Mouse (Mus musculus): ENCODE data around the gene Tet3. TPM values are rescaled to one million over a fixed set of nuclear protein-coding genes. Genes with fewer than 3 reads are reported as not detected.

Gene Tet3
- total RNA-seq, 4 experiments from 2014 or later = 53.5 to 65.9 (median 58.5) TPM

DNA sequence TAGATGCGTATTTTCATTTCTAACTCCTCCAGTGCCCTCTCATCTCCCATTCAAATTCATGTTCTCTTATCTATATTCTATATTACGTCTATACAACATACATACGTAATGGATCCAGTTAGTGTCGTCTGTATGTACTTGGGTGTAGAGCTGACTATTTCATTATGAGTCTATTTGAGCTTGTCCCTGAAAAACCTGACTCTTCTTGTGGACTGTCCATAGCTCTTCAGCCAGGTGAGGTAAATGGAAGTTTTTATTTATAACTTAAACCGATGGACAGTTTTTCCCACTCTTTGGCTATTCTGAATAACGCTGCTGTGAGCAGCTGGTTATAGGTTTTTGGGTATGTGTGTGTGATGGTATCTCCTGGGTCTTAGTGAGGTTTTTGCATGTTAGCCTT, 132.1 kb downstream of the Tet3 start:
- DNase-seq (ENCODE audit: low spot score in 2 of 2) = no peak

DNA sequence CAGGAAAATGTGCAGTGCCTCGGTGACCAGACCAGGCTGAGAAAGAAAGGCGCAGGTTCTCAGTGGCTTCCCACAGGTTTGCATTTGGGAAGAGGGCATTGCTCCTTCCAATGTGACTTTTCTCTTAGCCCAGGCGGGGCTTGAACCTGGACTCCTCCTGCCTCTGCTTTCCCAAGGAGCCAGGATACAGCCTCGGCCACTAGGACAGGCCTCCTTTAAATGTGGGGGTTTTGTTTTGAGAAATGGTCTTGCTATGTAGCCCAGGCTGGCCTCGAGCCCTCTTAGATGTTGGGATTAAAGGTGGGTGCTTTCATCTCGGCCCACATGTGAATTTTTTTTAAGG, 132.5 kb downstream of the Tet3 start:
- no peak for DNase-seq (ENCODE audit: low spot score in 2 of 2)

DNA sequence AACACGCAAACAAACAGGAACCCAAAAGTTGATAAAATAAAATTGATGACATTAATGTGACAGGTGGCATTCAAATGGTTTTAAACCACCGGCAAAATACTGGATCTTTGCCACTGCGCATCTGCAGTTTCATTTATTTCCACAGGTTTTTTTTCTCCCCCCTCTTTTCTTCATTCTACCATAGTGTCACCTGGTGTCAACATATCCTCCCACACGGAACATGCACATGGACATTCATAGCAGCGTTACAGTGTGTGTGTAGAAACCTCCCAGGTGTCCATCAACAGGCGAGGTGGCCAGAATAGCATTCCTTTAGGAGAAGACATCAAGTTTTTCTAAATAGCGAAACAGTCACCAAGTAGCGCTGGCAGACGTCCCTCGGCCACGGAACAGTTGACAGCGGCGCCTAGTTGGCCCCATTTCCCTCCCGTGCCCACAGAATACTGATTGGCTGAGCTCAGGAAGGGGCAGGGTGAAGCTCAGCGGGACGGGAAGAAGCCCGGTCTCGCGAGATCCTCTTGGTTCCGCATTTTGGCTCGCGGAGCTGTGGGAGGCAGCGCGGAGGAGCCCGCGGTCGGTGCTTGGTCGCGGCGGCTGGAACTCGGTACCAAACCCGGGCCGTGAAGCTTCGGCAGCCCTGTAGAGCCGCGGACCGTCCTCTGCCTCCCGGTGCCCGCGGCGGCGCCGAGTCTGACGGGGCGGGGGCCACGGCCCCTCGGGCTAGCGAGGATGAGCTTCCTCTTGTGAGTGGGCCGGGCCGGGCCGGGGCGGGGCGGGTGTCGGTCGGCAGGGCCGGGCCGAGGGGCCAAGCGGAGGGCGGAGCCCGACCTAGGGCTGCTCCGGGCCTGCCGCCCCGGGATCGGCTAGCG, 133.1 kb downstream of the Tet3 start, which contains the start of the genes Mthfd2 and Mob1a:
TSS of gene Mthfd2 (minus strand) at position 384 of the 869 bp plus-strand sequence.
TSS of gene Mob1a (plus strand) at position 492 of the 869 bp plus-strand sequence.
- peak; percentile 93 to 94 for DNase-seq (ENCODE audit: low spot score in 2 of 2)

DNA sequence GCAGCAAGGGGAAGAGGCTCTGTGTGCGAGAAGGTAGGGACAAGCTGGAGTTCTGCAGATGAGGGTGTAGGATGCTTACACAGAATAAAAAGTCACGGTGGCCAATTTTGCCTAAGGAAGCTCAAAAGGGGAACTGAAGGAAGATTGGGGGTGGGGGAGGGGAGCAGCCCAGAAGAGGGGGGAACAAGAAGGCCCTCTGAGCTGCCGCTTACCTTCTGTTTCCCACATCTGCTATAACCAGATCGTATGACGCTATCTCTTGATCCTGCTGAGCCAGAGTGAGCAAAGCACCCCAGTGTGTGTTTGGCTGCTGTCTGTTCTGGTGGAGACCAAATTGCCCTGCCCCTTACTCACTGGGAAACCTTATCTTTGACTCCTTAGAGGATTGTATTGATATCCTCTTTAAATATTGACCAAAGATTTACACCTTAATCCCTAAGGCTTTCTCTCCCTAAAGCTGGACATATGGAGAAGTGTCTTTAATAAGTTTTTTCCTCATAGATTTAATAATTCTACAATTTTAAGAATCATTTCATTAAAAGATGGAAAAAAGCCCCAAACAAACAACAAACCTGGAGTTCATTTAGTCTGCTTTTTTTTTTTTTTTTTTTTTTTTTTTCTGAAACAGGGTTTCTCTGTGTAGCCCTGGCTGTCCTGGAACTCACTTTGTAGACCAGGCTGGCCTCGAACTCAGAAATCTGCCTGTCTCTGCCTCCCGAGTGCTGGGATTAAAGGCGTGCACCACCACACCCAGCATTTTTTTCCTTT, 135.0 kb downstream of the Tet3 start:
- DNase-seq (ENCODE audit: low spot score in 2 of 2) = no peak

DNA sequence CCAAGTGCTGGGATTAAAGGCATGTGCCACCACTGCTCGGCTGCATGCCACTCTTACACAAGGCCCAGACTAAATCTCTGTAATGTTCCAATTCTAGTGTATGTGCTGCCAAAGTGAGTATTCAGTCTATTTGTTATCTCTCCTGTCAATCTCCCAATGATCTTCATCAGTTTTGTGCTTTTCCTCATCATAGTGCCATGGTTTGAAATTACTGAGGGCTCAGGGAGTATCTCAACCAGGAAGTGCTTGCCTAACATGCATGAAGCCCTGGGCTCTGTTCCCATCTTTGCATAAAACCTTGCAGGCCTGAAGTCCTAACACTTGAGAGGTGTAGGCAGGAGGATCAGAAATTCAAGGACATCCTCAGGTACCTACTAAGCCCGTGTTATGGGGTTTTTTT, 136.1 kb downstream of the Tet3 start:
- DNase-seq (ENCODE audit: low spot score in 2 of 2) = no peak

DNA sequence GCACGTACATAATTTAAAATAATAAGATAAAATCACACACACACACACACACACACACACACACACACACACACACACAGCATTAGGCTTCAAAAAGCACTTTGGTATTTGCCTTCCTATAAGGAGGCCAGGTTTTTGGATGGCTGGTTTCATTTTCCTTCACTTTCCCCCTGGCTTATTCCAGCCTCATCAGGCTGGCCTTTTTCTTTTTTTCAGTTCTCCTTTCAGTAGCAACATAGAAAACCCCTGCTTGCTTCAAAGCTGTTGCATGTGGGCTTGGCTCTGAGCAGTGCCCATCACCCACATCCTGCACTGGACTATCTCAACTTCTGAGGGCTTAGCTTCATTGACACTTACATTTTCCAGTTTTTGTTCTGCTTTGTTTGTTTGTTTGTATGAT, 137.0 kb downstream of the Tet3 start:
- DNase-seq (ENCODE audit: low spot score in 2 of 2) = no peak

DNA sequence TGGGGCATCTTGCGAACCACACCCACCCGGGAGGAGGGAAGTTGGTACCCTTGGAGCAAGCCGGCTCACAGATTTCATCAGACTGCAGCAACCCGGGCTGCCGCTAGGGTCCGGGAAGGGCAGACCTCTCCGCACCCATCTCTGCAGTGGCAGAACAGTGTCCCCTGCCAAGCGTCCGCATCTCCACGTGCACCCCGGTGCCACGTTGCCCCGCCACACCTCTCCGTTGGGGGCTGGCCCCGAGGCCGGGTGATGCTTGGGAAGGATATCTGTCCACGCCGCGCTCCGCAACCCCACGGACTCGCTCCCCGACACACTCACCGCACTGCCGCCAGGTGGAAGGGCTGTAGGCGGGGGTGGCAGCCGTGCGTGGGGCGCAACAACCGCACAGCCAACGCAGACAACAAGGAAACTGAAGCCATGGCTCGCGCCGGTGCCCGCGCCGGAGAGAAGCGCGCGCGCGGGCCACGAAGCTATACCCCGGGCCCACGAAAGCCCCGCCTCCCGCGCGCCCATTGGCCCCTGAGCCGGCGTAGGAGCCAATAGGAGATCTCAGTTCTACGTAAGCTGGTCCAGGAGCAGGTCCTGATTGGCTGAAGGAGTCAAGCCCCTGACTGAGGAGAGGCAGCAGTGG, 141.7 kb downstream of the Tet3 start:
- peak; percentile 89 for DNase-seq (ENCODE audit: low spot score in 2 of 2)

DNA sequence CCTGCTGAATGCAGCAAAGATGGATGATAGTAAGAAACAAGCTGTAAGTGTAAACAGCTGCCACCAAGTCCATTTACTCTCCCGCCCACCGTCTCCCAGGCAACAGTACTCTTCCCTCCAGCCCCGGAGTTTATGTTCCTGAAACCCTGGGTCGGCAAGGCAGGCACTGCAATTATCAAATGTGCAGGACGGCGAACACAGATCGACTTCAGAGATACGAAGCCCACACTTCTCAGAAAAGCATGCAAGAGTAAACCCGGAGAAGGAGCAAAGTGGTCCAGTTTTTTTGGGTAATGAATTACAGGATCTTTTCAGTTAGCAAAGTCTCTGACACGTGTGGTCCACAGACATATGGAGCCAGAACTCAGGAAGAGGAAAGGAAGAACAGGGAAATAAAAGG, 142.9 kb downstream of the Tet3 start:
- no peak for DNase-seq (ENCODE audit: low spot score in 2 of 2)

DNA sequence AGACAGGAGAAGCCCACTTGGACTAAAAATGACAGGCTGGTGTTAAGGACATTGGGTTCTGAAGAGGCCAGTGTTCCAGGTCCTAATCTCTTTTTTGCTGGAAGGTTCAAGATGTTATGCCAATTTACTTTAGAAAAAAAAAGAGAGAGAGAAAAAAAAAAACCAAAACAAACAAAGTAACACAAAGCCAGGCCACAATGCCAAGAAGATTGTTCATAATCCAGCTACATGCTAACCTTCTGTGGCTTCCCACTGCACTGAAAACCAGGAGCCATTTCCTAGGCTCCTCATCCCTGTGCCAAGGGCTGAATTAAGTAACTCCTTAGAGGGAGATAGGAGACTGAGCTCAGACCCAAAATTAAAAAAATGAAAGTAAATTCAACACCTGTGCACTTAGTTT, 143.6 kb downstream of the Tet3 start:
- DNase-seq (ENCODE audit: low spot score in 2 of 2) = no peak

DNA sequence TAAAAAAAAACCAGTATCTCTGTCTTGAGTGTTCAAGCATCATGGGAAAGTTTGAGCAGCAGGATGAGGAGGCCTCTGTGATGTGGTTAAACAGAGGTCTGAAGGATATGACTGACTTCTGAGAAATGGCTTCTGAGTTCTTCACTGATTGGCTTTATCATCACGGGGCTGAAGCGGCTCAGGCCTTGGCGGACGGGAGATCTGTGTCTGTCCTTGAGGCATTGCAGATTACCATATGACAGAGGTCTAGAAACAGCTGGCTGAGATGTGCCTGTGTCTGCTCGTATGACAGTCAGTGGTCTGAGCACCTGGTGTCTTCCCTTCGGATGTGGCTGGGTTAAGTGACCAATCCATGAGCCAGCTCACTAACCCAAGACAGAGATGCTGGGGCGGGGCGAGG, 146.4 kb downstream of the Tet3 start:
- no peak for DNase-seq (ENCODE audit: low spot score in 2 of 2)

Small RNAs within 50 kb of the gene (microRNA-seq; reads per million reads assigned to microRNA genes)
- gene Mir6374 = 0 reads per million in 2 experiments

Other genes starting within 250 kb of the Tet3 start
- gene Slc4a5, start 239.3 kb downstream of the Tet3 start, total RNA-seq (2022) = 1 to 10 TPM in 2 of 4 experiments, under 1 TPM in 2; 0.21 to 1.5 (median 0.78) TPM
- 10 to 100 TPM in 1 of 4 experiments, 1 to 10 TPM in 3; 5.7 to 10.6 (median 9.5) TPM for gene Mthfd2, start 133.2 kb downstream of the Tet3 start, total RNA-seq (2022)
- 10 to 100 TPM; 20.5 to 31.0 (median 26.1) TPM for gene Mob1a, start 133.1 kb downstream of the Tet3 start, total RNA-seq (2022)
- 10 to 100 TPM; 33.5 to 55.4 (median 42.2) TPM for gene Bola3, start 109.9 kb downstream of the Tet3 start, total RNA-seq (2022)
- 10 to 100 TPM; 32.7 to 37.0 (median 35.8) TPM for gene Dguok, start 47.9 kb upstream of the Tet3 start, total RNA-seq (2022)
- gene Actg2, start 77.2 kb upstream of the Tet3 start, total RNA-seq (2022) = not detected
- 10 to 100 TPM; 36.2 to 39.9 (median 37.7) TPM for gene Stambp, start 113.6 kb upstream of the Tet3 start, total RNA-seq (2022)
- gene Clec4f, start 197.1 kb upstream of the Tet3 start, total RNA-seq (2022) = not detected
- not detected for gene Cd207, start 218.8 kb upstream of the Tet3 start, total RNA-seq (2022)

Measured in layer of hippocampus, adult 8-10 months (tissue).